19 mouse cellular contexts compared by ENCODE assay signal in genomic region chr12:30020447-30020846, GRCm38 (mm10).
DNase-seq lines count a peak whose midpoint lies in the region; ATAC-seq lines count a peak whose summit lies in the region.
"Had no signal": no experiment of that assay in that cellular context is flagged by ENCODE, and none has a peak within 500 bp of the region (broad histone marks: within the 10 kb centered on the region; RNA-seq: fewer than 3 reads in every experiment).

No protein-coding gene starts in this region.

- peak; percentile 41 for ATAC-seq in frontal cortex, adult (ENCODE audit: low TSS enrichment)
- ATAC-seq: forebrain, embryonic 13.5 days; forebrain, embryonic 15.5 days; forebrain, postnatal 0 days had no signal

- no peak for DNase-seq in frontal cortex, postnatal 25 days (ENCODE audit: low spot score in 2 of 2)
- DNase-seq in NIH3T3 (ENCODE audit: low read depth) = peak; percentile 65
- peak; percentile 82 for DNase-seq in fibroblast of lung, adult 2 months (ENCODE audit: low read depth)
- no peak for DNase-seq in thymus, postnatal 0 days (ENCODE audit: low spot score)
- no peak for DNase-seq in cerebellum, adult 8-10 months
- no peak for DNase-seq in c-Kit-positive CD71-positive TER-119-positive erythroid progenitor cells, embryonic 14.5 days (ENCODE audit: low spot score)
- DNase-seq: adrenal gland, adult 2 months; adrenal gland, postnatal 10 days; adrenal gland, postnatal 25 days; cerebellum, adult 11 months; cerebellum, adult 2 months; cerebellum, adult 9-11 months; cerebellum, postnatal 14 days; cerebellum, postnatal 36 days; embryo, embryonic 11 days; forebrain, postnatal 0 days had no signal

Comparison
In these comparisons a context has a peak if more than half of its experiments do, and no peak if none do; other contexts are left out.
1. DNase-seq: peak in NIH3T3 (single experiment) and fibroblast of lung, adult 2 months (single experiment); none in frontal cortex, postnatal 25 days (0 of 2), thymus, postnatal 0 days (single experiment), cerebellum, adult 8-10 months (single experiment) and c-Kit-positive CD71-positive TER-119-positive erythroid progenitor cells, embryonic 14.5 days (single experiment).